Mouse (Mus musculus): Measurements from ENCODE around the gene Exoc5.

DNA sequence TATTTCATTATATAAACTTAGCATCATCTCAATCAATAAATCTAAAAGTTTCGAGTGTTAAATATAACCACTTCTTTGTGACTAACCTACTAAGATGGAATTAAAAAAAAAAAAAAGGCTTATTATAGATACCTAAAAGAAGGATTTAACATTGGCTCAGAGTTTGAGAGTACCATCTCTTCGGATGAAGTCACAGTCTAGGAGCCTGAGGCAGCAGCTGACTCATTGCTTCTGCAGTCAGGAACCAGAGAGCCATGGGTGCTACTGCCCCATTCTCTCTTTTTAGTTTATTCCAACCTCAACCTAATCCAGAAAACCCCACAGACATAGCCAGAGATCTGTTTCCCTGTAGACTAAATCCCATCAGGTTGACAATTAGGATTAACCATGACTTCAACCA, 6.4 kb upstream of the Exoc5 start:
- TF ChIP-seq CTCF (IDR thresholded peaks at IDR 0.05; ENCODE audit: low read depth, low read length), result no peak
- no peak for TF ChIP-seq POLR2A (IDR thresholded peaks at IDR 0.05; ENCODE audit: insufficient read depth, low read length)
- no peak for TF ChIP-seq EP300 (IDR thresholded peaks at IDR 0.05; ENCODE audit: insufficient read depth, low read depth, low read length)

Data from ES-Bruce4 (cell line).